Mouse (Mus musculus) lung, postnatal 10 days (tissue): ENCODE results near the gene Ltbp2.

ENCODE experiments used
- DNase-seq: peaks from one replicate; pipeline ENCODE4 v3.0.0; 2021

Gene Ltbp2

GRCm38 (mm10) chr12:84875761-84876480 is 411 bp downstream of the Ltbp2 start:
- DNase-seq = peak; percentile 30

GRCm38 (mm10) chr12:84873434-84873833 is 2.9 kb downstream of the Ltbp2 start:
- peak; percentile 47 for DNase-seq

GRCm38 (mm10) chr12:84872310-84872709 is 4.0 kb downstream of the Ltbp2 start:
- DNase-seq = no peak

GRCm38 (mm10) chr12:84865431-84865830 is 10.9 kb downstream of the Ltbp2 start:
- DNase-seq = peak; percentile 39

- DNase-seq = peak; percentile 62
Measured at GRCm38 (mm10) chr12:84864801-84865200, 11.5 kb downstream of the Ltbp2 start.

- no peak for DNase-seq
Measured at GRCm38 (mm10) chr12:84863196-84863595, 13.1 kb downstream of the Ltbp2 start.

GRCm38 (mm10) chr12:84862136-84862910 is 14.0 kb downstream of the Ltbp2 start:
- DNase-seq = peak; percentile 76

- peak; percentile 62 for DNase-seq
Measured at GRCm38 (mm10) chr12:84858149-84859113, 17.9 kb downstream of the Ltbp2 start.

GRCm38 (mm10) chr12:84857706-84858105 is 18.6 kb downstream of the Ltbp2 start:
- DNase-seq = peak; percentile 56

- peak; percentile 46 for DNase-seq
Measured at GRCm38 (mm10) chr12:84856532-84856931, 19.8 kb downstream of the Ltbp2 start.

GRCm38 (mm10) chr12:84855084-84855625 is 21.2 kb downstream of the Ltbp2 start:
- DNase-seq = peak; percentile 47

- no peak for DNase-seq
Measured at GRCm38 (mm10) chr12:84854392-84855033, 21.8 kb downstream of the Ltbp2 start.

- DNase-seq = peak; percentile 90
Measured at GRCm38 (mm10) chr12:84851403-84852040, 24.8 kb downstream of the Ltbp2 start.

- no peak for DNase-seq
Measured at GRCm38 (mm10) chr12:84847882-84848281, 28.4 kb downstream of the Ltbp2 start.

- DNase-seq = peak; percentile 47
Measured at GRCm38 (mm10) chr12:84847480-84847879, 28.9 kb downstream of the Ltbp2 start.

GRCm38 (mm10) chr12:84846594-84847014 is 29.7 kb downstream of the Ltbp2 start:
- peak; percentile 32 for DNase-seq

- no peak for DNase-seq
Measured at GRCm38 (mm10) chr12:84842706-84843105, 33.6 kb downstream of the Ltbp2 start.

GRCm38 (mm10) chr12:84841158-84842140 is 34.9 kb downstream of the Ltbp2 start:
- no peak for DNase-seq

- DNase-seq = no peak
Measured at GRCm38 (mm10) chr12:84840734-84841133, 35.6 kb downstream of the Ltbp2 start.

- no peak for DNase-seq
Measured at GRCm38 (mm10) chr12:84839965-84840364, 36.4 kb downstream of the Ltbp2 start.
